Mouse (Mus musculus): Measurements from ENCODE around the gene Pfkfb3.
"Not testable (repeated sequence)": the region's sequence is repeated elsewhere in the genome, so short reads cannot be mapped to it uniquely, and the experiment has no call there.

The Pfkfb3 gene

GRCm38 (mm10) chr2:11551726-11552125, 2.2 kb downstream of the Pfkfb3 start:
- DNase-seq (ENCODE audit: low spot score in 2 of 2): no peak

GRCm38 (mm10) chr2:11548508-11548907, 5.4 kb downstream of the Pfkfb3 start:
- DNase-seq (ENCODE audit: low spot score in 2 of 2): no peak

- no peak for DNase-seq (ENCODE audit: low spot score in 2 of 2)
These were observed 6.3 kb downstream of the Pfkfb3 start for GRCm38 (mm10) chr2:11547609-11548008.

- DNase-seq (ENCODE audit: low spot score in 2 of 2): no peak
These were observed 7.8 kb downstream of the Pfkfb3 start for GRCm38 (mm10) chr2:11546091-11546490.

- DNase-seq (ENCODE audit: low spot score in 2 of 2): no peak
These were observed 8.5 kb downstream of the Pfkfb3 start for GRCm38 (mm10) chr2:11545380-11545779.

GRCm38 (mm10) chr2:11544342-11544741, 9.5 kb downstream of the Pfkfb3 start:
- no peak for DNase-seq (ENCODE audit: low spot score in 2 of 2)

GRCm38 (mm10) chr2:11543158-11543557, 10.7 kb downstream of the Pfkfb3 start:
- no peak for DNase-seq (ENCODE audit: low spot score in 2 of 2)

- peak; percentile 46 to 59 for DNase-seq (ENCODE audit: low spot score in 2 of 2)
These were observed 11.2 kb downstream of the Pfkfb3 start for GRCm38 (mm10) chr2:11542640-11543039.

- DNase-seq (ENCODE audit: low spot score in 2 of 2): no peak
These were observed 11.8 kb downstream of the Pfkfb3 start for GRCm38 (mm10) chr2:11542121-11542520.

- DNase-seq (ENCODE audit: low spot score in 2 of 2): not testable (repeated sequence)
These were observed 12.3 kb downstream of the Pfkfb3 start for GRCm38 (mm10) chr2:11541528-11541927.

GRCm38 (mm10) chr2:11535966-11536365, 17.9 kb downstream of the Pfkfb3 start:
- DNase-seq (ENCODE audit: low spot score in 2 of 2): no peak

GRCm38 (mm10) chr2:11535412-11535928, 18.4 kb downstream of the Pfkfb3 start:
- DNase-seq (ENCODE audit: low spot score in 2 of 2): peak; percentile 65 to 78

GRCm38 (mm10) chr2:11534826-11535225, 19.1 kb downstream of the Pfkfb3 start:
- no peak for DNase-seq (ENCODE audit: low spot score in 2 of 2)

- peak; percentile 28 to 51 for DNase-seq (ENCODE audit: low spot score in 2 of 2)
These were observed 23.8 kb downstream of the Pfkfb3 start for GRCm38 (mm10) chr2:11530101-11530500.

GRCm38 (mm10) chr2:11526063-11526462, 27.8 kb downstream of the Pfkfb3 start:
- no peak for DNase-seq (ENCODE audit: low spot score in 2 of 2)

GRCm38 (mm10) chr2:11524736-11525135, 29.1 kb downstream of the Pfkfb3 start:
- DNase-seq (ENCODE audit: low spot score in 2 of 2): no peak

GRCm38 (mm10) chr2:11521758-11522157, 32.1 kb downstream of the Pfkfb3 start:
- DNase-seq (ENCODE audit: low spot score in 2 of 2): no peak

GRCm38 (mm10) chr2:11520786-11521185, 33.1 kb downstream of the Pfkfb3 start:
- no peak for DNase-seq (ENCODE audit: low spot score in 2 of 2)

- DNase-seq (ENCODE audit: low spot score in 2 of 2): no peak
These were observed 38.0 kb downstream of the Pfkfb3 start for GRCm38 (mm10) chr2:11515828-11516227.

GRCm38 (mm10) chr2:11513057-11513967, 40.6 kb downstream of the Pfkfb3 start:
- no peak for DNase-seq (ENCODE audit: low spot score in 2 of 2)

- DNase-seq (ENCODE audit: low spot score in 2 of 2): no peak
These were observed 41.8 kb downstream of the Pfkfb3 start for GRCm38 (mm10) chr2:11512127-11512526.

- no peak for DNase-seq (ENCODE audit: low spot score in 2 of 2)
These were observed 50.1 kb downstream of the Pfkfb3 start for GRCm38 (mm10) chr2:11503736-11504135.

GRCm38 (mm10) chr2:11502901-11503431, 50.9 kb downstream of the Pfkfb3 start:
- peak; percentile 57 to 73 for DNase-seq (ENCODE audit: low spot score in 2 of 2)
